Mouse (Mus musculus): ENCODE results near the gene Vav2. TPM values are rescaled to one million over a fixed set of nuclear protein-coding genes. Genes with fewer than 3 reads are reported as not detected.

The Vav2 gene
- total RNA-seq, 1 experiment: 17.4 TPM

GRCm38 (mm10) chr2:27304074-27304473, 122.8 kb downstream of the Vav2 start:
- no peaks in the 10 kb centered on the region for H3K36me3 ChIP-seq (ENCODE audit: control insufficient read depth, insufficient read depth, low read length, poor library complexity, severe bottlenecking)
- H3K4me3 ChIP-seq (ENCODE audit: insufficient read depth in 1 of 2, low read depth in 1 of 2, low read length in 2 of 2, poor library complexity in 1 of 2, severe bottlenecking in 1 of 2): no peak overlapping the region
- H3K27ac ChIP-seq (ENCODE audit: insufficient read depth, low read depth, low read length, poor library complexity, severe bottlenecking): no peak overlapping the region
- H3K9me3 ChIP-seq (ENCODE audit: control insufficient read depth, insufficient read depth, low read depth, low read length): no peaks in the 10 kb centered on the region
- H3K9ac ChIP-seq (ENCODE audit: insufficient read depth, low read depth, low read length, poor library complexity, severe bottlenecking): no peak overlapping the region
- in situ Hi-C loops (cut with MboI; ENCODE audit: low sequenced_read_pairs in 2 of 2, unreplicated experiment in 2 of 2): no loop called here
- no peak for DNase-seq (ENCODE audit: low read depth, low spot score)
- TF ChIP-seq CHD2 (IDR thresholded peaks at IDR 0.05; ENCODE audit: low read depth, low read length) (no peak), MAFK (IDR thresholded peaks at IDR 0.05; ENCODE audit: insufficient read depth, low read depth, low read length) (no peak), ZNF384 (IDR thresholded peaks at IDR 0.05; ENCODE audit: low read depth, low read length) (no peak), ZC3H11A (IDR thresholded peaks at IDR 0.05; ENCODE audit: borderline replicate concordance, low read depth, low read length) (no peak), HCFC1 (IDR thresholded peaks at IDR 0.05; ENCODE audit: borderline replicate concordance, insufficient read depth, low read length) (no peak)
- H3K4me1 ChIP-seq (ENCODE audit: control insufficient read depth in 2 of 2, insufficient read depth in 2 of 2, low read length in 2 of 2, poor library complexity in 1 of 2): no peaks in the 10 kb centered on the region

GRCm38 (mm10) chr2:27301444-27302111, 125.3 kb downstream of the Vav2 start:
- Histone ChIP-seq H3K36me3 (ENCODE audit: control insufficient read depth, insufficient read depth, low read length, poor library complexity, severe bottlenecking) (peaks cover 3% of the 10 kb centered on the region; the same call in 1 of the 2 replicates), H3K9ac (ENCODE audit: insufficient read depth, low read depth, low read length, poor library complexity, severe bottlenecking) (no peak overlapping the region), H3K9me3 (ENCODE audit: control insufficient read depth, insufficient read depth, low read depth, low read length) (no peaks in the 10 kb centered on the region), H3K4me3 (ENCODE audit: insufficient read depth in 1 of 2, low read depth in 1 of 2, low read length in 2 of 2, poor library complexity in 1 of 2, severe bottlenecking in 1 of 2) (no peak overlapping the region), H3K4me1 (ENCODE audit: control insufficient read depth in 2 of 2, insufficient read depth in 2 of 2, low read length in 2 of 2, poor library complexity in 1 of 2) (no peaks in the 10 kb centered on the region), H3K27ac (ENCODE audit: insufficient read depth, low read depth, low read length, poor library complexity, severe bottlenecking) (no peak overlapping the region)
- TF ChIP-seq ZC3H11A (IDR thresholded peaks at IDR 0.05; ENCODE audit: borderline replicate concordance, low read depth, low read length): no peak
- no peak for TF ChIP-seq ZNF384 (IDR thresholded peaks at IDR 0.05; ENCODE audit: low read depth, low read length)
- TF ChIP-seq MAFK (IDR thresholded peaks at IDR 0.05; ENCODE audit: insufficient read depth, low read depth, low read length): no peak
- TF ChIP-seq HCFC1 (IDR thresholded peaks at IDR 0.05; ENCODE audit: borderline replicate concordance, insufficient read depth, low read length): no peak
- TF ChIP-seq CHD2 (IDR thresholded peaks at IDR 0.05; ENCODE audit: low read depth, low read length): no peak
- no peak for DNase-seq (ENCODE audit: low read depth, low spot score)
- in situ Hi-C loops (cut with MboI; ENCODE audit: low sequenced_read_pairs in 2 of 2, unreplicated experiment in 2 of 2): no loop called here

GRCm38 (mm10) chr2:27300725-27301443, 125.9 kb downstream of the Vav2 start:
- H3K9ac ChIP-seq (ENCODE audit: insufficient read depth, low read depth, low read length, poor library complexity, severe bottlenecking): no peak overlapping the region
- DNase-seq (ENCODE audit: low read depth, low spot score): no peak
- no peak overlapping the region for H3K4me3 ChIP-seq (ENCODE audit: insufficient read depth in 1 of 2, low read depth in 1 of 2, low read length in 2 of 2, poor library complexity in 1 of 2, severe bottlenecking in 1 of 2)
- H3K36me3 ChIP-seq (ENCODE audit: control insufficient read depth, insufficient read depth, low read length, poor library complexity, severe bottlenecking): peaks cover 4% of the 10 kb centered on the region; the same call in 1 of the 2 replicates
- in situ Hi-C loops (cut with MboI; ENCODE audit: low sequenced_read_pairs in 2 of 2, unreplicated experiment in 2 of 2): no loop called here
- H3K9me3 ChIP-seq (ENCODE audit: control insufficient read depth, insufficient read depth, low read depth, low read length): no peaks in the 10 kb centered on the region
- no peak overlapping the region for H3K27ac ChIP-seq (ENCODE audit: insufficient read depth, low read depth, low read length, poor library complexity, severe bottlenecking)
- TF ChIP-seq ZC3H11A (IDR thresholded peaks at IDR 0.05; ENCODE audit: borderline replicate concordance, low read depth, low read length) (no peak), HCFC1 (IDR thresholded peaks at IDR 0.05; ENCODE audit: borderline replicate concordance, insufficient read depth, low read length) (no peak), ZNF384 (IDR thresholded peaks at IDR 0.05; ENCODE audit: low read depth, low read length) (no peak), CHD2 (IDR thresholded peaks at IDR 0.05; ENCODE audit: low read depth, low read length) (no peak), MAFK (IDR thresholded peaks at IDR 0.05; ENCODE audit: insufficient read depth, low read depth, low read length) (no peak)
- H3K4me1 ChIP-seq (ENCODE audit: control insufficient read depth in 2 of 2, insufficient read depth in 2 of 2, low read length in 2 of 2, poor library complexity in 1 of 2): no peaks in the 10 kb centered on the region

DNA sequence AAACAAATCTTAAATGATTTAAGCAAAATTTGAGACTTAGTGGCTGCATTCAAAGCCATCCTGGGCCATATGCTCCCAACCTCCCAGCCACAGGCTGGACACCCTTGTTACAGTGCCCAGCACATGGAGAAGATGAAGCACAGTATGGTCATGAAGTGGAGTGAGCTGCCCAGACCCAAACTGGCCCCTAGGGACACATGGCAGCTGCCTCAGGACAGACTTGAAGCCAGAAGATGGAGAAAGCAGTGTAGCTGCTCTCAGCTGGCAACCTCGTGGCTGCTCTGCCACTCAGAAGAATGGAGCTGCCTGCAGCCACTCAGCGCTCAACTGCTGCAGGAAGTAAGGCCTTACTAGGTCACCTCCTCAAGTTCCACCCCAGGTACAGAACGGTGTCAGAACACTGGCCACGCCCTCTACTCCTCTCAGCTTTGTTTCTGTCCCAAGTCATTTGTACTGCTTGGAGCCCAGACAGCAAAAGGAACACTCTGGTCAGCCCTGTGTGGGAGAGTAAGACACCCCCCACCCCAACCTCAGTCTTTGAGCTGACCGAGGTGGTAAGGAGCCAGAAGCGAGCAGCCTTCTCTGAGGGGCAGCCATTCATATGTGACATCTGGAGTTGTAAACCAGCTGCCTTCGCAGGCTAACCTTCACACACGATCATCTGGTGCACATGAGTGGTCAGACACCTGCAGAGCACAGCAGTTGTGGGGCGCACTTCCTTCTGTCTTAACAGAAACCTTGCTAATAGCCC, 130.0 kb downstream of the Vav2 start:
- no peaks in the 10 kb centered on the region for H3K9me3 ChIP-seq (ENCODE audit: control insufficient read depth, insufficient read depth, low read depth, low read length)
- no peaks in the 10 kb centered on the region for H3K4me1 ChIP-seq (ENCODE audit: control insufficient read depth in 2 of 2, insufficient read depth in 2 of 2, low read length in 2 of 2, poor library complexity in 1 of 2)
- H3K36me3 ChIP-seq (ENCODE audit: control insufficient read depth, insufficient read depth, low read length, poor library complexity, severe bottlenecking): peaks cover 4% of the 10 kb centered on the region; the same call in 1 of the 2 replicates
- H3K27ac ChIP-seq (ENCODE audit: insufficient read depth, low read depth, low read length, poor library complexity, severe bottlenecking): no peak overlapping the region
- H3K4me3 ChIP-seq (ENCODE audit: insufficient read depth in 1 of 2, low read depth in 1 of 2, low read length in 2 of 2, poor library complexity in 1 of 2, severe bottlenecking in 1 of 2): no peak overlapping the region
- no peak overlapping the region for H3K9ac ChIP-seq (ENCODE audit: insufficient read depth, low read depth, low read length, poor library complexity, severe bottlenecking)
- no peak for TF ChIP-seq HCFC1 (IDR thresholded peaks at IDR 0.05; ENCODE audit: borderline replicate concordance, insufficient read depth, low read length)
- no peak for TF ChIP-seq ZC3H11A (IDR thresholded peaks at IDR 0.05; ENCODE audit: borderline replicate concordance, low read depth, low read length)
- DNase-seq (ENCODE audit: low read depth, low spot score): no peak
- in situ Hi-C loops (cut with MboI; ENCODE audit: low sequenced_read_pairs in 2 of 2, unreplicated experiment in 2 of 2): loop anchor here (25.0 kb wide), 1 partner anchor 465 kb away; no protein-coding TSS in a partner anchor

Measured in ES-E14 (cell line).